Mouse (Mus musculus) myocyte (in vitro differentiated cells): ENCODE measurements around the gene Anpep. TPM values are rescaled to one million over a fixed set of nuclear protein-coding genes. Genes with fewer than 3 reads are reported as not detected.

Source experiments
- H3K27me3 ChIP-seq: one replicate; pipeline ENCODE4 v1.6.1; 2011; ENCODE audit not compliant: control insufficient read depth, insufficient read depth, insufficient read length
- H3K36me3 ChIP-seq: one replicate; pipeline ENCODE4 v1.6.1; 2011; ENCODE audit not compliant: control insufficient read depth, insufficient read depth
- H3K4me2 ChIP-seq: one replicate; pipeline ENCODE4 v1.6.1; 2011; ENCODE audit warnings: low read depth, control low read depth
- H3K4me3 ChIP-seq: one replicate; pipeline ENCODE4 v1.5.1; 2011; ENCODE audit warnings: mild to moderate bottlenecking, control low read depth, moderate library complexity
- H3K79me2 ChIP-seq: one replicate; pipeline ENCODE4 v1.6.1; 2011; ENCODE audit not compliant: control insufficient read depth, insufficient read depth
- H3ac ChIP-seq: one replicate; pipeline ENCODE4 v1.6.1; 2011; ENCODE audit not compliant: control insufficient read depth, insufficient read length
- CEBPB ChIP-seq: IDR thresholded peaks from 2 replicates; pipeline ENCODE4 v1.6.1; 2011; ENCODE audit warnings: mild to moderate bottlenecking, moderate library complexity; ENCODE audit not compliant: poor library complexity, insufficient read depth, severe bottlenecking
- E2F4 ChIP-seq: IDR thresholded peaks from one replicate; pipeline ENCODE4 v1.6.1; 2011; ENCODE audit warnings: mild to moderate bottlenecking, control low read depth, moderate library complexity; ENCODE audit not compliant: insufficient read depth
- MAX ChIP-seq: IDR thresholded peaks from one replicate; pipeline ENCODE4 v1.6.1; 2011; ENCODE audit warnings: low read depth, mild to moderate bottlenecking, control low read depth
- MYOD1 ChIP-seq, 3 experiments: IDR thresholded peaks; one replicate each; pipeline ENCODE4 v1.6.1; 2011; ENCODE audit warnings: control low read depth in 2 of 3, low read depth in 2 of 3, mild to moderate bottlenecking in 2 of 3, moderate library complexity in 1 of 3; ENCODE audit not compliant: insufficient read length in 2 of 3, control insufficient read depth in 1 of 3
- MYOG ChIP-seq, 3 experiments: IDR thresholded peaks; one replicate each; pipeline ENCODE4 v1.6.1; 2011; ENCODE audit warnings: control low read depth in 2 of 3, low read depth in 2 of 3, mild to moderate bottlenecking in 2 of 3; ENCODE audit not compliant: insufficient read length in 2 of 3, control insufficient read depth in 1 of 3, insufficient read depth in 1 of 3
- POLR2A ChIP-seq: IDR thresholded peaks from one replicate; pipeline ENCODE4 v1.6.1; 2011; ENCODE audit warnings: low read depth, mild to moderate bottlenecking, control low read depth, moderate library complexity; ENCODE audit not compliant: insufficient read length
- POLR2AphosphoS2 ChIP-seq: IDR thresholded peaks from one replicate; pipeline ENCODE4 v1.6.1; 2011; ENCODE audit warnings: low read depth, control low read depth; ENCODE audit not compliant: insufficient read length
- REST ChIP-seq: IDR thresholded peaks from one replicate; pipeline ENCODE4 v1.6.1; 2011; ENCODE audit warnings: mild to moderate bottlenecking, control low read depth, moderate library complexity; ENCODE audit not compliant: insufficient read depth, insufficient read length
- SRF ChIP-seq: IDR thresholded peaks from one replicate; pipeline ENCODE4 v1.6.1; 2011; ENCODE audit warnings: low read depth; ENCODE audit not compliant: control insufficient read depth, insufficient read length
- TCF12 ChIP-seq: IDR thresholded peaks from one replicate; pipeline ENCODE4 v1.6.1; 2011; ENCODE audit warnings: mild to moderate bottlenecking, control low read depth; ENCODE audit not compliant: poor library complexity, insufficient read depth, severe bottlenecking
- TCF3 ChIP-seq: IDR thresholded peaks from one replicate; pipeline ENCODE4 v1.6.1; 2011; ENCODE audit warnings: low read depth, control low read depth; ENCODE audit not compliant: insufficient read length
- USF1 ChIP-seq: IDR thresholded peaks from one replicate; pipeline ENCODE4 v1.6.1; 2011; ENCODE audit warnings: low read depth, mild to moderate bottlenecking, control low read depth, moderate library complexity
- polyA plus RNA-seq: library from polyadenylated mRNA; unstranded; fragments of >200 nt; fragmentation: generic; extraction: Trizol; gene quantifications from one replicate; pipeline ENCODE4 v1.2.1, GENCODE M21; 2012; ENCODE audit warnings: missing spikeins

Anpep gene
- polyA plus RNA-seq, 1 experiment: 12.1 TPM

DNA sequence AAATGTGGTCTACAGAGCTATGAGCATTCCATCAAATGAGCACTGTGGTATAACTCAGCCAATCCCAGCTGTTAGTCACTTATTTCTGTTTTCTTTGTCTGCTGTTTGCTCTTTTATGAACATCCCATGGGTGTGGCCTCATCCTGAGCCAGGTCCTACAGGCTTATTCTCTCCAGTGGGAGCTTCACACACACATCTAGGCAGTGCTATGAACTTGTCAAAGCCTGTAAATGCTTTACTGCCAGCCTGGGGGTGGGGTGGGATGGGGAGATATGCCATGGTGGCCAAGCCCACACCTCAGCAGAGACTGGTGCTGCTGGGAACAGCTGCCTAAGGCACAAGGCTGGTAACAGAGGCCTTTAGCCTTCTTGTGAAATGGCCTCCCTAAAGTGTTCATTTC lies 27.9 kb downstream of the Anpep start:
- Histone ChIP-seq H3K36me3 (no peaks in the 10 kb centered on the region), H3K4me2 (no peak overlapping the region), H3K79me2 (no peaks in the 10 kb centered on the region), H3K27me3 (no peaks in the 10 kb centered on the region), H3ac (no peak overlapping the region), H3K4me3 (no peak overlapping the region)
- no peak for TF ChIP-seq USF1
- TF ChIP-seq MYOD1 (IDR thresholded peaks at IDR 0.05; ENCODE audit: control insufficient read depth in 1 of 3, insufficient read length in 2 of 3, low read depth in 2 of 3): peak in 1 of 3 experiments; percentile 14
- TF ChIP-seq MYOG (IDR thresholded peaks at IDR 0.05; ENCODE audit: control insufficient read depth in 1 of 3, insufficient read depth in 1 of 3, insufficient read length in 2 of 3, low read depth in 2 of 3): peak in 1 of 3 experiments; percentile 31

DNA sequence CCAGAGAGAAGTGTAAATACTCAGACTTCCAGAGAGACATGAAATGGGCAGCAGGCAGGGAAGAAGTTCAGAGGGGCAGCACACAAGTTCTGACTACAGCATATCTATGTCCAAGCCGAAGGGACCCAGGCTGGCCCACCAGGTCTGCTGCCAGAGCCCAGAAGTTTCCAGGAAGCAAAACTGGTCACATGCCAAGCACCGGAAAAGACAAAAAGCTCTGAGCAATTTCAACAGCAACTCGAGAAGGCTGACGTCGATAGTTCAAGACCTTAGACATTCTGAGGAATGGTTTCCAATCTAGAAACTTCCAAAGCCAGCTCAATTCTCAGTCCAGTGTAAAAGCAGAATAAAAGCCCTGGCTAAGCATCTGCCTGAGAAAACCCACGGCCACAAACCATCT lies 29.3 kb downstream of the Anpep start:
- TF ChIP-seq MYOG (IDR thresholded peaks at IDR 0.05; ENCODE audit: control insufficient read depth in 1 of 3, insufficient read depth in 1 of 3, insufficient read length in 2 of 3, low read depth in 2 of 3) (no peak), TCF3 (no peak)
- Histone ChIP-seq H3K27me3 (no peaks in the 10 kb centered on the region), H3K79me2 (no peaks in the 10 kb centered on the region), H3K4me2 (no peak overlapping the region), H3K36me3 (no peaks in the 10 kb centered on the region), H3ac (no peak overlapping the region), H3K4me3 (no peak overlapping the region)

DNA sequence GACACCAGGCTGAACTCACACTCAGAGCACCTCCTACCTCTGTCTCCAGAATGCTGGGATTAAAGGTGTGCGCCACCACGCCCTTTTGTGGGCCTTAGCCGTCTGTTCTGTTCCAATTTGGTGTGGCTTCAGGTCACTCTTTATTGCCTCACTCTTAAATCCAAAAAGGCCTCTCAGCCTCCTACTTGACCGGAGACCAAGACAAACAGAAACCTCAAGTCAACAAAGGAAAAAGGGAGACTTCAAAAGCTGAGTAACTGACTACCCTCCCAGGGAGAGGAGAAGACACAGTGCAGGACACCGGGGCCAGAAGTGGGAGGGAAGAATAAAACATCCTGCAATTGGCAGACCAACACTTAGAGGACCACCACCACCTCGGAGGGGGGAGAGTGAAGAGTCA lies 29.7 kb downstream of the Anpep start:
- no peak overlapping the region for H3ac ChIP-seq
- no peak overlapping the region for H3K4me2 ChIP-seq
- H3K36me3 ChIP-seq: no peaks in the 10 kb centered on the region
- H3K79me2 ChIP-seq: no peaks in the 10 kb centered on the region
- H3K27me3 ChIP-seq: no peaks in the 10 kb centered on the region
- no peak for TF ChIP-seq CEBPB
- H3K4me3 ChIP-seq: no peak overlapping the region

DNA sequence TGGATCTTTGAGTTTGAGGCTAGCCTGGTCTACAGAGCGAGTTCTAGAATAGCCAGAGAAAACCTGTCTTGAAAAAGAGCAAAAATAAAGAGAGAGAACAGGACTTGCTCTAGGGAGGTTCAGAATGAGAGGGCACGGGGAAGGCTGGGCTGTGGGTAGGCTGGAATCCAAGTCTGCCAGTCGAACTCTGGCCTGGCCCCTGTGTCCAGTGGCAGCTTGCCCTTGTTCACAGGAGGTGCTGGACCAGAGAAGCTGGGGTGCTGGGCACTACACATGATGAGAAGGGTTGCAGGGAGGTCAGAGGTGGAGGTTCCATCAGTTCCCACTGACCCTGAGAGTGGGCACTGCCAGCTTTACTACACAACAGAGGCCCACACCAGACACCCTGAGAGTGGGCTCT lies 32.5 kb downstream of the Anpep start:
- Histone ChIP-seq H3K4me2 (no peak overlapping the region), H3K27me3 (no peaks in the 10 kb centered on the region), H3K79me2 (no peaks in the 10 kb centered on the region), H3K36me3 (no peaks in the 10 kb centered on the region), H3K4me3 (no peak overlapping the region), H3ac (no peak overlapping the region)
- TF ChIP-seq CEBPB (no peak), TCF12 (no peak), TCF3 (no peak), REST (no peak), USF1 (no peak), POLR2A (no peak), MYOD1 (IDR thresholded peaks at IDR 0.05; ENCODE audit: control insufficient read depth in 1 of 3, insufficient read length in 2 of 3, low read depth in 2 of 3) (no peak), SRF (no peak), POLR2AphosphoS2 (no peak), MAX (no peak), MYOG (IDR thresholded peaks at IDR 0.05; ENCODE audit: control insufficient read depth in 1 of 3, insufficient read depth in 1 of 3, insufficient read length in 2 of 3, low read depth in 2 of 3) (no peak), E2F4 (no peak)

DNA sequence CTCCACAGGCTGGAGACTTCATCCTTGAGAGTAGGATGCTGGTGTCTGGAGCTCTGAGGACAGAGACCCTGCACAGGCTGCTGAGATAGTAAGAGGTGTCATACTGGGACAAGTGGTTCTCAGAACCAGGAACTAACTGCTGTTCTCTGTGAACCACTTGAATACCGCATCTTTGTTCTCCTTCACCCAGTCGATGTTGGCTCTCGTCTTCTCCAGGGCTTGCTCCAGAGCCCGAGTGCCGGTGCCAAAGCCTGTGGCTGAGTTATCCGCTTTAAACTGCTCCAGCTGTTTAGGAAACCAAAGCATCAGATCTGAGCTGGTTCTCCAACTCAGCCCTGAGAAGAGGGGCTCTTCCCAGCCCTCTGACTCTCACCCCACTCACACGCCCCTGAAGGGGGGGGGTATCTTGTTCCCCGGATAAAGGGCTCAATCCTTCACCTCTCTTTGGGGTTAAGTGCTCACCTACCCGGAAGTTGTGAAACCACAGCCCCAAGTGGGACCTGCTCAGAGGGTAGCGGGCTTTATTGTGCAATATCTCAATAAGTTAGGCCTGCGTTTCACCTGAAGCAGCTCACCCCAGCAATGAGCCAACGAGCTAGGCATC lies 38.7 kb downstream of the Anpep start:
- Histone ChIP-seq H3K4me2 (no peak overlapping the region), H3K27me3 (no peaks in the 10 kb centered on the region), H3K4me3 (no peak overlapping the region), H3ac (no peak overlapping the region), H3K79me2 (no peaks in the 10 kb centered on the region), H3K36me3 (no peaks in the 10 kb centered on the region)
- TF ChIP-seq MYOD1 (IDR thresholded peaks at IDR 0.05; ENCODE audit: control insufficient read depth in 1 of 3, insufficient read length in 2 of 3, low read depth in 2 of 3): no peak
- TF ChIP-seq CEBPB: no peak
- TF ChIP-seq TCF12: no peak
- TF ChIP-seq POLR2AphosphoS2: no peak
- TF ChIP-seq POLR2A: no peak
- TF ChIP-seq TCF3: no peak
- no peak for TF ChIP-seq MYOG (IDR thresholded peaks at IDR 0.05; ENCODE audit: control insufficient read depth in 1 of 3, insufficient read depth in 1 of 3, insufficient read length in 2 of 3, low read depth in 2 of 3)
- no peak for TF ChIP-seq REST
- TF ChIP-seq MAX: no peak
- no peak for TF ChIP-seq USF1
- no peak for TF ChIP-seq SRF
- no peak for TF ChIP-seq E2F4
